Mouse (Mus musculus): ENCODE measurements around the gene Pcnx. TPM values are rescaled to one million over a fixed set of nuclear protein-coding genes. Genes with fewer than 3 reads are reported as not detected.

Pcnx gene
- polyA plus RNA-seq, 1 experiment from 2014 or later = 9.4 TPM

DNA sequence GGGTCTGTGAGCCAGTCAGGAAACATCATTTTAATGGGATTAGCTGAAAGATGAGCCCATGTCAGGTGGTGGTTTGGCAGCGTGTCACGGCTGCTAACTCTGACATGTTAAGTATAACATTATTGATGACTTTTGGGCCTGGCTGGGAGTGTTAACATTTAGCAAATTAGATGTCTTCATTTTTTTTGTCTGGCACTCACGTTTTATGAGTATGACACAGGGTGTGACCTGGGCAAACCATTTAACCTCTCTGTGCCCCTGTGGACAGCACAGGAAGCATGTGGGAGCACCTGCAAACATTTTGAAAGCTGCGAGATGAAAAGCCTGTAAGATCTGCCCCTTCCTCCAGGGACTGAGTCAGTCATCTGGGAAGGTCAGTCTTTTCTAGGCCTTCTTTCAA is 2.6 kb upstream of the Pcnx start:
- H3K27me3 ChIP-seq = no peaks in the 10 kb centered on the region
- H3K9ac ChIP-seq = no peak overlapping the region
- WGBS = 27% methylated on average over 4 of the region's 4 CpGs
- peaks cover 45% of the 10 kb centered on the region for H3K4me1 ChIP-seq
- H3K4me3 ChIP-seq = no peak overlapping the region
- H3K4me2 ChIP-seq = no peak overlapping the region
- ATAC-seq (ENCODE audit: insufficient number of reproducible peaks, low FRiP score, low TSS enrichment, low read depth) = no peak
- H3K27ac ChIP-seq = peak overlapping the region; percentile 28; the same call in 1 of the 2 replicates
- no peaks in the 10 kb centered on the region for H3K36me3 ChIP-seq
- H3K9me3 ChIP-seq = no peaks in the 10 kb centered on the region

DNA sequence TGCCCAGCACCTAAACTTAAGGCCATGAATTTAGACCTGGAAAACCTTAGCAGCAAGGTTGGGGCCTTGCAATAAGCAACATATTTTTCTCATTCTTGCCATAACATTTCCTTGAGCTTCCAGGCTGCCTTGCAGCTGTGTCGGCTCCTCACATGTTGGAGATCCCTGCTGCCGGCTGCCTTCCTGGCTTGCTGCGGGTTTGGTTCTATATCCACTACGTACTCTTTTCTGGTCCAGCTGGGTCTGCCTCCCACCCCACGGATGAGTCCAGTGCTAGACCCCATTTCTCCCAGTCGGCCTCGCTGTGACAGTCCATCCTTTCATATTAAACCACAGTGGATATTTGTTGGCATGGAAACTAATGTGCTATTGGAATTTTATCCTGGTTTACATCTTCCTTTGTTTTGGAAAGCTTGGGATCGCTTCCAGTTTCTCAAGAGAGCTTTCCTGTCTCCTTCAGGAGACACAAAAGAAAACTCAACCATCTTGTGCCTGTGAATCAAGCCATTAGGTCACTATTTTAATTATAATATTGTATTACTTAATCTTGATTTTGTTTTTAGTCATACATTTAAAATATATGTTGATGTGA is 1.7 kb upstream of the Pcnx start:
- WGBS = 47% methylated on average over 8 of the region's 8 CpGs
- peaks cover 46% of the 10 kb centered on the region for H3K4me1 ChIP-seq
- no peak overlapping the region for H3K4me3 ChIP-seq
- H3K4me2 ChIP-seq = no peak overlapping the region
- no peaks in the 10 kb centered on the region for H3K36me3 ChIP-seq
- no peaks in the 10 kb centered on the region for H3K9me3 ChIP-seq
- no peaks in the 10 kb centered on the region for H3K27me3 ChIP-seq
- peak overlapping the region; percentile 28 for H3K27ac ChIP-seq
- H3K9ac ChIP-seq = no peak overlapping the region
- no peak for ATAC-seq (ENCODE audit: insufficient number of reproducible peaks, low FRiP score, low TSS enrichment, low read depth)

- Histone ChIP-seq H3K9me3 (no peaks in the 10 kb centered on the region), H3K4me1 (peaks cover 39% of the 10 kb centered on the region), H3K27ac (peak overlapping the region; percentile 88), H3K4me3 (peak overlapping the region; percentile 91), H3K27me3 (no peaks in the 10 kb centered on the region), H3K36me3 (no peaks in the 10 kb centered on the region), H3K9ac (peak overlapping the region; percentile 95), H3K4me2 (peak overlapping the region; percentile 67)
- under 1% methylated on average over 93 of the region's 107 CpGs for WGBS
- ATAC-seq (ENCODE audit: insufficient number of reproducible peaks, low FRiP score, low TSS enrichment, low read depth) = 0 out of 2 replicates have a peak, but pooled peaks have one; percentile 27
Observed at GRCm38 (mm10) chr12:81860308-81861181, 722 bp downstream of the Pcnx start.

GRCm38 (mm10) chr12:81861199-81862085 is 1.6 kb downstream of the Pcnx start:
- no peaks in the 10 kb centered on the region for H3K36me3 ChIP-seq
- no peak for ATAC-seq (ENCODE audit: insufficient number of reproducible peaks, low FRiP score, low TSS enrichment, low read depth)
- no peaks in the 10 kb centered on the region for H3K9me3 ChIP-seq
- peak overlapping the region; percentile 67 for H3K4me2 ChIP-seq
- no peaks in the 10 kb centered on the region for H3K27me3 ChIP-seq
- H3K4me1 ChIP-seq = peaks cover 39% of the 10 kb centered on the region
- WGBS = 23% methylated on average over 18 of the region's 18 CpGs
- H3K4me3 ChIP-seq = peak overlapping the region; percentile 91
- peak overlapping the region; percentile 95 for H3K9ac ChIP-seq
- peak overlapping the region; percentile 88 for H3K27ac ChIP-seq

DNA sequence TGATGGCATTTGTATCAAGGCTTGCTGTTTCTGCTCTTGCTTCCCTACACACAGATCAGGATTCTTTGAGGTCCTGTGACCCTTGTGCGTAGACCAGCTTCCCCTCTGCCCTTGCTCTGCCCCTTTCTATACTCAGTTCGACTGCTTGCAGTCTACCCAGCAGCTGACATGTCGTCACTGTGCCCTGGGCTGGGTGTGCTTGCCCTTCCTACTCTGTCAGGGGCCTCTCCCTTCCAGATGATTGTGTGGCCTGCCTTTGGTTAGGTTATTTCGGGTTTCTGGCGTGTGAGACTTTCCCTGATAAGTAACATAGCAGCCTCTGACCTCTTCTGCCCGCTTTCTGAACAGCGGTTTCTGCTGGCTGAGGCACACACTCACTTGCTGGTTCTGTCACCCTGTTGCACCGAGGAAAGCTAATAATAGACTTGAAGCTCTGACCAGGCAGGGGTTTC is 2.6 kb downstream of the Pcnx start:
- Histone ChIP-seq H3K4me1 (peaks cover 33% of the 10 kb centered on the region), H3K27ac (no peak overlapping the region), H3K9ac (no peak overlapping the region), H3K4me2 (peak overlapping the region; percentile 67), H3K36me3 (no peaks in the 10 kb centered on the region), H3K4me3 (peak overlapping the region; percentile 91), H3K9me3 (no peaks in the 10 kb centered on the region), H3K27me3 (no peaks in the 10 kb centered on the region)
- 47% methylated on average over 8 of the region's 8 CpGs for whole genome bisulfite sequencing
- no peak for ATAC-seq (ENCODE audit: insufficient number of reproducible peaks, low FRiP score, low TSS enrichment, low read depth)

GRCm38 (mm10) chr12:81863949-81864348 is 4.1 kb downstream of the Pcnx start:
- Histone ChIP-seq H3K9ac (no peak overlapping the region), H3K36me3 (no peaks in the 10 kb centered on the region), H3K4me2 (no peak overlapping the region), H3K4me1 (peaks cover 21% of the 10 kb centered on the region), H3K27ac (no peak overlapping the region), H3K27me3 (no peaks in the 10 kb centered on the region), H3K4me3 (no peak overlapping the region), H3K9me3 (no peaks in the 10 kb centered on the region)
- ATAC-seq (ENCODE audit: insufficient number of reproducible peaks, low FRiP score, low TSS enrichment, low read depth) = no peak
- WGBS = 82% methylated on average over 4 of the region's 4 CpGs

GRCm38 (mm10) chr12:81865183-81865582 is 5.4 kb downstream of the Pcnx start:
- Histone ChIP-seq H3K27me3 (no peaks in the 10 kb centered on the region), H3K36me3 (no peaks in the 10 kb centered on the region), H3K9me3 (no peaks in the 10 kb centered on the region), H3K4me3 (no peak overlapping the region), H3K27ac (no peak overlapping the region), H3K4me2 (no peak overlapping the region), H3K4me1 (peaks cover 16% of the 10 kb centered on the region), H3K9ac (no peak overlapping the region)
- ATAC-seq (ENCODE audit: insufficient number of reproducible peaks, low FRiP score, low TSS enrichment, low read depth) = no peak
- WGBS = 83% methylated on average over 6 of the region's 6 CpGs

DNA sequence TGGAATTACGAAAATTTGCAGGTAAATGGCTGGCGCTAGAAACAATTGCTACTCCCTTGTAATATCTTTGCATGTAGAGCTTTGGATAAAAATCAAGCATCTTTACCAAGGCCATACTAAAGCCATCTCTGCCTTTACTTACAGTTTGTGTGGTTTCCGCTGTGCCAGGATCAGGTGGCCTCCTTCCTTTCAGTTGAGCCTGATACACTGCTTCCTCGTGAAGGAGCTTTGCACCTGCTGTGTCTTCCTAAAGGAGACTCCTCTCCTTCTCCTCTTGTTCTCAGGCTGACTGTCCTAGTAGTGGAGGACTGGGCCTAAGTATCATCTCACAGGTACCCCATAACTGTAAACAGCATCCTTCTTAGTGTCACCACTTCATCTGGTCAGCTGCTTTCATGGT is 7.5 kb downstream of the Pcnx start:
- Histone ChIP-seq H3K27ac (no peak overlapping the region), H3K36me3 (no peaks in the 10 kb centered on the region), H3K9me3 (no peaks in the 10 kb centered on the region), H3K4me1 (peaks cover 5% of the 10 kb centered on the region), H3K4me2 (no peak overlapping the region), H3K9ac (no peak overlapping the region), H3K4me3 (no peak overlapping the region), H3K27me3 (no peaks in the 10 kb centered on the region)
- WGBS = 90% methylated on average over 4 of the region's 4 CpGs
- ATAC-seq (ENCODE audit: insufficient number of reproducible peaks, low FRiP score, low TSS enrichment, low read depth) = no peak

- H3K4me3 ChIP-seq = no peak overlapping the region
- 63% methylated on average over 3 of the region's 3 CpGs for WGBS
- no peak overlapping the region for H3K9ac ChIP-seq
- no peaks in the 10 kb centered on the region for H3K9me3 ChIP-seq
- no peaks in the 10 kb centered on the region for H3K36me3 ChIP-seq
- H3K4me1 ChIP-seq = peaks cover 6% of the 10 kb centered on the region; the same call in 1 of the 2 replicates
- no peak overlapping the region; the same call in 1 of the 2 replicates for H3K27ac ChIP-seq
- no peak for ATAC-seq (ENCODE audit: insufficient number of reproducible peaks, low FRiP score, low TSS enrichment, low read depth)
- no peaks in the 10 kb centered on the region for H3K27me3 ChIP-seq
- no peak overlapping the region for H3K4me2 ChIP-seq
Observed at GRCm38 (mm10) chr12:81869205-81869940, 9.6 kb downstream of the Pcnx start.

- Histone ChIP-seq H3K4me3 (no peak overlapping the region), H3K27ac (no peak overlapping the region), H3K9me3 (no peaks in the 10 kb centered on the region), H3K4me1 (peaks cover 6% of the 10 kb centered on the region; the same call in 1 of the 2 replicates), H3K9ac (no peak overlapping the region), H3K36me3 (no peaks in the 10 kb centered on the region), H3K4me2 (no peak overlapping the region), H3K27me3 (no peaks in the 10 kb centered on the region)
- ATAC-seq (ENCODE audit: insufficient number of reproducible peaks, low FRiP score, low TSS enrichment, low read depth) = no peak
- 51% methylated on average over 4 of the region's 4 CpGs for whole genome bisulfite sequencing
Observed at GRCm38 (mm10) chr12:81873345-81873744, 13.5 kb downstream of the Pcnx start.

GRCm38 (mm10) chr12:81880161-81880560 is 20.3 kb downstream of the Pcnx start:
- Histone ChIP-seq H3K9ac (no peak overlapping the region), H3K36me3 (no peaks in the 10 kb centered on the region), H3K4me3 (no peak overlapping the region), H3K4me2 (no peak overlapping the region), H3K27ac (no peak overlapping the region), H3K9me3 (no peaks in the 10 kb centered on the region), H3K4me1 (0 out of 2 replicates have a peak, but pooled peaks cover 2% of the 10 kb centered on the region), H3K27me3 (no peaks in the 10 kb centered on the region)
- no peak for ATAC-seq (ENCODE audit: insufficient number of reproducible peaks, low FRiP score, low TSS enrichment, low read depth)
- WGBS = 95% methylated on average over 3 of the region's 3 CpGs
